Mouse (Mus musculus) mouse trophoblast stem cell (cell line): ENCODE measurements around the gene Hinfp.
"Not testable (repeated sequence)": the region's sequence is repeated elsewhere in the genome, so short reads cannot be mapped to it uniquely, and the experiment has no call there.

Experiments
- in situ Hi-C, 2 experiments: fragments of 300-500 bp; cut with MseI, MboI; formaldehyde crosslinking; loops; 2 replicates in 1 of 2; 3 replicates in 1 of 2; pipeline ENCODE4 v1.15.1; 2025

Hinfp gene

DNA sequence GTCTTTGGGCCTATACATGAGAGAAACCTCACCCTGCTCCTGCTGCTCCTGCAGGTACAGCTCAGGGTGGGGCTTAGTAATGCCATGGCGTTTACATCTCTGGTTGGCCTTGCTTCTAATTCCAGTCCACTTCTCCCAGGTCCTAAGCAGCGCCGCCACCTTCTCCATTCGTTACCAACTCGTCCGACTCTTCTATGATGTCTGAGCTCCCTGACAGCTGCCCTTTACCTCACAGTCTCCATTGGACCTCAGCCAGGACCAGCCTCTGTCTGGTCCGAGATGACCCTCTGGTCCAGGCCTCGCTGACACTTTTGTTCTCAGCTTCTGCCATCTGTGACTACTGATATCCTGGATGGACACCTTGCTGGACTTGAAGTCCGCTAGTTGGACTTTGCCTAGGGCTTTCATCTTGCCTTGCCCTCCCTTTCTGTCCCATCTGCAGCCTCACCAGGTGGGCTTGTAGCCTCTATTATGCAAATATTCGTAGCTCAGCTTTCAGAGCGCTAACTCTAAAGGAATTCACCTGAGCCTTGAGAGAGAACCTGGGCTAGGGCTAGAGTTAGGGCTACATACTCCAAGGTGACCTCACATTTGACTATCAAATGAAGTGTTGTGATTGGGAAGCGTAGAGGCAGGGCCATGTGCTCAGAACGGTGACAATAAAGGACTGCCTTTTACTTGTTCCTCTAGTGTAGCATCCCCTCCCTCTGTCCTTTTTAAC lies 27.6 kb upstream of the Hinfp start:
- in situ Hi-C loops = no loop called here

DNA sequence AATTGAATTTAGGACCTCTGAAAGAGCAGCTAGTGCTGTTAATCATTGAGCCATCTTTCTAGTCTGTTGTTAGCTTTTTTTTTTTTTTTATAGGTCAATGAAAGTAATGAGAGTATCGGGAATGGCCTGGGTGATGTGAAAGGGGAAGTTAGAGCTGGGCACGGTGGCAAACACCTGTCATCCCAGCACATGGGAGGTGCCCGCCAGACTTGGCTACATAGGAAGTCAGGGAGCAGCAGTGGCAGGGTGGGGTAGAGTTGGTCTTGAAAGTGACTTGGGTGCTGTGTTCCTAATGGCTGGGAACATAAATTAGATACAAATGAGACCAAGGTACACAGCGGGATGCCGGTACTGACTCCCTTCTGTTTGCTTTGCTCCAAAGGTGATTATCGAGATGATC lies 25.3 kb upstream of the Hinfp start:
- in situ Hi-C loops = no loop called here

DNA sequence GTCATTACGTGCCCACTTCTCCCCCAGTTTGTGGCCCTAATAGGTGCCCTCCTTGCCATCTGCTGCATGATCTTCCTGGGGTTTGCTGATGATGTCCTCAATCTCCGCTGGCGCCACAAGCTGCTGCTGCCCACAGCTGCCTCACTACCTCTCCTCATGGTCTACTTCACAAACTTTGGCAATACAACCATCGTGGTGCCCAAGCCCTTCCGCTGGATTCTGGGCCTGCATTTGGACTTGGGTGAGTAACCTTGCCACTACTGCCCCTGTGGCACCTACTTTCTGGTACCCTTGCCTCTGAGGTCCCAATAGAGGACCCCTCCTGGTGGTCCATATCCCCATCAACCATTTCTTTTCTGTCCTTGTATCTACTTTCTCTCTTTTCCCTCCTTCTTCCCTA lies 22.5 kb upstream of the Hinfp start:
- in situ Hi-C loops = no loop called here

DNA sequence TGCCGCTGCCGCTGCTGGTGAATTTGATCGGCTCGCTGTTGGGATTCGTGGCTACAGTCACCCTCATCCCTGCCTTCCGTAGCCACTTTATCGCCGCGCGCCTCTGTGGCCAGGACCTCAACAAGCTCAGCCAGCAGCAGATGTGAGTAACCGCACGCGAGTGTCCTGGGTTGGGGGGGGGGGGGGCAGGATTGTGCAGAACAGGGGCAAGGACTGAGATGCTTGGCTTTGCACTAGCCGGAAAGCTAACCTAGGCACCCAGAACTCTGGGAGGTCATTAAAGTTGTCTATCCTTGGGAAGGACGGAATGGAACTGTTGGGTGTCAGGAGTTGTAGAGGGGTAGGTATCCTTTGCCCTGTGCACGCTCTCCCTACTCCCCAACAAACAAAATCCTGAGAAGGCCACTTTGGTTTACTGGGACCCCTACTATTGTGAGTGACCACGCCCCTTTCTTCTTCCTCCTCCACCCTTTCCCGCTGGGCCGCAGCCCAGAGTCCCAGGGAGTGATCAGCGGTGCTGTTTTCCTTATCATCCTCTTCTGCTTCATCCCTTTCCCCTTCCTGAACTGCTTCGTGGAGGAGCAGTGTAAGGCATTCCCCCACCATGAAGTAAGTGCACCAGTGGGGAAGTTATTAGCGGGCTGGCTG lies 21.7 kb upstream of the Hinfp start:
- in situ Hi-C loops = no loop called here

DNA sequence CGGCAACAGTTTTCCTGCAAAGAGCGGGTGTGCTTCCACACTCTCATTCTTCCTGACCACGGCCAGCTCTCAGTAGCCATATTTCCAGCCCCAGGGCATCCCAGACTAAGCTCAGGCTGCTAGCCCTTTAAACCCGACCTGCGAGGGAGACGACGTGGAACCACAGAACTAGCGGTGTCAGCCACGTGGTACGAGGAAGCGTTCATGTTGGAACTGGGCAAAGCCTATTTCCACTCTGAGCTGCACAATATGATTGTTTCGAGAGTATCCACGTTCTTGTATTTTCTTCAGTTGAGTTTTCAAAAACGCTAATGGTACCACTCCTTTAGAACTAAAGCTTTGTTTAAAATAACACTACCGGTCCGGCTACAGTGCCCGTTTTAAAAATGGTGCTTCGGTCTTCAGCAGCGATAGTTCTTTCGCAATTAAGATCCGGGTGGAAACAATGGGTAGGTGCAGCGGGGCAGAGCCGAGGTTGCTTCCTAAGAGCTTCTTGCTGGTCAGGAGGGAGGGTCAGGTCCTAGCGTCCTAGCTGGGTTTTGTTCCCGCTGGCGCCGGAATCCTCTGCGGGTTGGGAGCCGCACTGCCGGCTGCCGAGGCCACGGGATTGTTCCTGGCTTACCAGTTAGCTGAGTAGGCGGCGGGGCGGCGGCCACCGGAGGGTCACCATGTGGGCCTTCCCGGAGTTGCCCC lies 21.0 kb upstream of the Hinfp start:
- in situ Hi-C loops = no loop called here

DNA sequence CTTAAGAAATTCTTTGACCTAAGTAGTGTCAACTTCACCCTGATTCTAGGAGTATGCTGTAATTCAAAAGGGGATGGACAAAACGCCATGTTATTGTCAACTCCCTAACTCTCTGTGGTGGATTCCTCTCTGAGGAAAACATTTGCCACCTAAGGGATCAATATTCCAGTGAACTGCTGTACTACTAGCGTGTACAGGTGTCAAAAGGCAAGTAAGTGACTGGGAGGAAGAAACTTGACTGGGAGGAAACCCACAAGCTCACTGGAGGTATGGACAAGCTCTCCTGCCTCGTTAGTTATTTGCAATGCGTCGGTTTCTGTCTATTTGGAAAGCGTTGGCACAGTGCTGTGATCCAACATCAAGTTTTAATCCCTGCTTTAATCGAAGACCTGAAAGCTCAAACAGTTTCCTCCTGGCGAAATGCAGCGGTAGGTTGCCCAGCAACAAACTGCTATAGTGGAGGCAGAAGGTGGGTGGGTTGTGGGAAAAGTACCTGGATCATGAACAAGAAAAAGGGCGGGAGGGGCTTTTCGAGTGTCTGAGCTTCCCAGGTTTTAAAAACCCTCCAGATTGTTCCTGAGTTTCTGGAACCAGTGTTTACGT lies 20.4 kb upstream of the Hinfp start, which contains the start of gene Dpagt1:
Dpagt1 (plus strand) TSS at position 252 of the 603 bp plus-strand sequence.
- in situ Hi-C loops = no loop called here

DNA sequence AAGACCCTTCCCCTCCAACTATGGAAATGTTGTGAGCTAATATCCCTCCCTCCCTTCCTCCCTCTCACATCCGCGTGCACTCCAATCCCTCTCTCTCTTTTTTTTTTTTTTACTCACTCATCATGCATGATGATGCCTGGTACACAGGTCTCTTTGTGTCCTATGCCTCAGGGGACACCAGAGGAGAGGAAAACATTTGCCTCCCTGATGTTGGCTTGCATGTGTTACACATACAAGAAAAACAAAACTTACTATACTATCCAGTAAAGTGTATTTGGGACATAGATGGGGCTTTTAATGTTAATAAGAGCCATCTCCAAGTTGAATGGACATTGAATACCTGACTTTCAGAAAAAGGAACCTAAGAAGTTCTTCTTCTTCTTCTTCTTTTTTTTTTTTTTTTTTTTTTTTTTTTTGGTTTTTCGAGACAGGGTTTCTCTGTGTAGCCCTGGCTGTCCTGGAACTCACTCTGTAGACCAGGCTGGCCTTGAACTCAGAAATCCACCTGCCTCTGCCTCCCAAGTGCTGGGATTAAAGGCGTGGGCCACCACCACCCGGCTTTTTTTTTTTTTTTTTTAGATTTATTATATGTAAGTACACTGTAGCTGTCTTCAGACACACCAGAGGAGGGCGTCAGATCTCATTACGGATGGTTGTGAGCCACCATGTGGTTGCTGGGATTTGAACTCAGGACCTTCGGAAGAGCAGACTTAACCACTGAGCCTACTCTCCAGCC lies 19.7 kb upstream of the Hinfp start:
- in situ Hi-C loops = not testable (repeated sequence)

DNA sequence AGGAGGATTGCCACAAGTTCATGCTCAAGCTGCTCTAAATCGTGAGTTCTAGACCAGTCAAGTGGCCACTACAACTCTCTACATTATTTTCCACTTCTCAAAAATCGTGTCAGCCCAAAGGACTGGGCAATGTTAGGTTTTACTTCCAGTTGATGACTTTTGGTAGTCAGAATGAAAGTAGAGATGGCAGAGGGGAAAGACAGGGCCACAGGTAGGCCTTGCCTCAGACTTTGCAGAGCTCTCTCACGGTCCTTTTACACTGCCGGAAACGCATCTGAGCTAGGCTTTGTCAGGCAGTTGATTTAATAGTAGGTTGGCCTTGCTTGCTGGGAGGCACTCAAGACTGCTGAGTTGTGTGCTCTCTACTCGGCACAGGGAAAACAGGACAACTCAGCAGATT lies 18.7 kb upstream of the Hinfp start:
- in situ Hi-C loops = no loop called here

DNA sequence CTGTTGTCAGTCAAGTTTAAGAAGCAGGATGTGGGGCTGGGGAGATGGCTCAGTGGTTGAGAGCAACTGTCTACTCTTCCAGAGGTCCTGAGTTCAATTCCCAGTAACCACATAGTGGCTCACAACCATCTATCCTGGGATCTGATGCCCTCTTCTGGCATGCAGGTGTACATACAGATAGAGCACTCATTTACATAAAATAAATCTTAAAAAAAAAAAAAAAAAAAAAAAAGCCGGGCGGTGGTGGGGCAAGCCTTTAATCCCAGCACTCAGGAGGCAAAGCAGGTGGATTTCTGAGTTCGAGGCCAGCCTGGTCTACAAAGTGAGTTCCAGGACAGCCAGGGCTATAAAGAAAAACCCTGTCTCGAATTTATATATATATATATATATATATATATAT lies 18.2 kb upstream of the Hinfp start:
- in situ Hi-C loops = not testable (repeated sequence)

DNA sequence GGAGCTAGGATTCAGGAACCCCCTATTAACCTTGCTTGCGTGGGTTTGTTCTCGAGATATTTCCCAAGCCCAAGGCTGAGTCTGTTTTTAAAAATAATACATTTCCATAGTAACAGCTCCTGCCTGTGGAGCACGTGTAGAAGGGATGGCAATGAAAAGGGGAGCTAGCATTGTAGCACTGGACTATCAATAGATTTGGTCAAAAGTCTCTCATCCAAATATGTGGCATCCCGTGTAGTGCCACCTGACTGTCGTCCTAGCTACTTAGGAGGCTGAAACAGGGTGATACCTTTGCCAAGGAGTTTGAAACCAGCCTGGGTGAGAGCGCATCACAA lies 15.3 kb upstream of the Hinfp start:
- in situ Hi-C loops = no loop called here

DNA sequence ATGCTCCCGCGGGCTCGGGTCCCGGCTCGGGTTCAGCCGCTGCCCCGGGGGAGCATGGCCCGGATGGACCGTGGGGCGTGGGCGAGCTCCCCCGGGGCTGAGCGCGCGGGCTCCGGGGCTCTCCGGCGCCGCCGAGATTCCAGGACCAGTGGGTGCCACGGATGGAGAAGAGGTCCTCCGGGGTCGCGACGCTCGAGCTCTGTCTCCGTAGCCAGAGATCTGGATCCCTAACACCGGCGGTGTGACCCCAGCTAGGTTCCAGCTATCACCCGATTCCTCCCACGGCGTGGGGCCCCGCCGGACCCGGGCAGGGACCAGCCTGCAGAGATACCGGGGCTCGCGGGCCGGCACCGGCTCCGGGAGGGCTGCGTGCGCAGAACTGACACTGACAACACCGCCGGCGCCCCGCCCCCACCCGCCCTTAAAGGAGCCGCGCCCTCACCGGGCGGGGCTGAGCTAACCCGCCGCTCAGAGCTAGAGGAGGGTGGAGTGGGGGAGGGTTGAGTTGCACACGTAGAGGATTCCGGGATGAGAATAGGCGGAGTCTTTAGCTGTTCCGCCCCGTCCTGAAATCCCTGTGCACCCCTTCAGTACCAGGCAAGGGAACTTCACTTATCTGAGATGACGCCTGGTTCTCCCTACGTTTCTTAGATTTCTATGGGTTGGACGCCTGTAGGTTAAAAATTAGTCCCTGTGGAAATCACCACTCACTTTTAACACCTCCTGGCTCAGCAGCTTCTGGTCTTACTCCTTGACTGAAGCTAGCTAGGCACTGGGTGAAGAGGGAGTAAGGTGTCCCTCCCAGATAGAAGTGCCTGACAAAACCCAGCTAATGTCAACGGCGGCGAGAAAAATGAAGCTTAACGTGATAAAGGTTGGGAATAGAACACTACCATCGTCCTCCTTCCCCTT lies 14.7 kb upstream of the Hinfp start, which contains the start of gene C2cd2l:
C2cd2l (minus strand) TSS at position 399 of the 912 bp plus-strand sequence.
- in situ Hi-C loops = no loop called here

DNA sequence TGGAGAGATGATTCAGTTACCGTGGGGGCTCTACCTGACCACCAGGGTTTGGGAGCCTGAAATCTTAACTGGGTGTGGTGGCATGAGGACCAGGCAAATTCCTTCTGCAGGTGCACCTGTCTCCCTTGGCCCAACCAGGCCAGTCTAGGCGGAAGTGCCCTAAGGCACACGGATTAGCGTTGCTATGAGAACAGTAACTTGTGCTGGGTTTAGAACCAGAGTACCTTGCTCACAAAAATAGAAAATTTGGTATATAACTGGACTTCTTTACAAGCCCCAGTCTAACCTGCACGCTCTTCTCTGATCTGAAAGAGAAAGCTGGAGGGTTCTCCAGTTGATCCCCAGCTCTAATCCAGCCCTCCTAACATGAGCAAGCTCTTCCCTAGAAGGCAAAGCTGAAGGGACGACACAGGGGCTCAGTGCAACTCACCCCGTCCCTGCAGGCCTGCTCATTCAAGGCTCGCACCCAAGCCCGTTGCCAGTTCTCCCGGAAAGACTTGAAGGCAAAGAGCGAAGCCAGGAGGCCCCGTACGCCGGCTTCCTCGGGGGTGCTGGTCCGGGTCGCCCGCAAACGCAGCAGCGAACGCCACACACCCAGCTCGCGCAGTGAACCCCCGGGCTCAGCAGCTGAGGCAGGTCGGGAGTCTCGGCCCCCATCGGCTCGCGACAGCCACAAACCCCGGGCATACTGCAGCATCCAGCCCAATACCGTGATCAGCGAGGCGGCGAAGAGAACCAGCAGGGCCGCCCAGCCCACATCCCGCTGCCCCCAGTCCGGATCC lies 13.8 kb upstream of the Hinfp start:
- in situ Hi-C loops = no loop called here

DNA sequence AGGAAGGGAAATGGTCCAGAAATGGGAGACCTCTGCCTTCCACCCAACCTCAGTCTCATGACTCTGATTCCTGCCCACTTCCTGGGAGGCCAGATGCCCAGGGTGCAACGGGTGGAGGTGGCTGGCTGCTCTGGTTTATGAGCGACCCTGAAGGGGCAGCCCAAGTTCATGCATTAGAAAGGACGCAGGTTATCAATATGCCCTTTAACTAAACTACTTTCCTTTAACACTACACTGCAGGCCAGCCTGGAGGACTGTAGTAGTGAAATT lies 13.3 kb upstream of the Hinfp start:
- in situ Hi-C loops = no loop called here

DNA sequence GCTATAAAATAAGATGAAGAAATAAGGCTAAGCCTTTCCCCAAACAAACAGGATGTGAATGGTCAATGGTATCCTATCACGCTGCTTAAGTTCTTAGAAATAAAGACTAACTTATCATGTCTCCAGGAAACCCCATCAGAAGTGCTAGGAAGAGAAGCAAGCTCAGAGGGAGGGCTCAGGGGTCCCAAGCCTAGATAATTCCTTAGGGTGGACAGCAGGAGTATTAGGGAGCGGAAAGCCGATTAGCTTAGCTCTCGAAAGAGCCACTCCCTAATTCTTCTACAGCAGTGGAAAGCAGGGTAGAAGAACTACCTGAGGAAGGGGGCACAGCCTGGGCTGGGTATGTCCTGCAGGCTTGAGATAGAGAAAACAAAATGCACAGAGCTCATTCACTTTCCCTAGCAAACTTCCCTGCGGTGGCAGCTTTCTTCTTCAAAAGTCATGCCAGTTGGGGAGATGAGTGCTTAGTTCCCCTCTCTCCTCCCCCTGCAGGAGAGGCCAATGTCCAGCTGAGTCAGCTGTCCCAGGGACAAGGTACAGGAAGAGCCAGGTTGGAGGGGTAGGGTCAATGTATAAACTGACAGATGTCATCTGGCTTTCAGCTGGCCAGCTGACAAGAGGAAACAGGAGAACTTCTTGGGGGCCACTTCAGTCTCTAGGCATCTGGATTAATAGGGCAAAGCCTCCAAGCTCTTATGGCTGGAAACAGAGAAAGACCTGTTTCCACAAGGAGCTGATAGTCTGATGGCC lies 12.8 kb upstream of the Hinfp start:
- in situ Hi-C loops = no loop called here

DNA sequence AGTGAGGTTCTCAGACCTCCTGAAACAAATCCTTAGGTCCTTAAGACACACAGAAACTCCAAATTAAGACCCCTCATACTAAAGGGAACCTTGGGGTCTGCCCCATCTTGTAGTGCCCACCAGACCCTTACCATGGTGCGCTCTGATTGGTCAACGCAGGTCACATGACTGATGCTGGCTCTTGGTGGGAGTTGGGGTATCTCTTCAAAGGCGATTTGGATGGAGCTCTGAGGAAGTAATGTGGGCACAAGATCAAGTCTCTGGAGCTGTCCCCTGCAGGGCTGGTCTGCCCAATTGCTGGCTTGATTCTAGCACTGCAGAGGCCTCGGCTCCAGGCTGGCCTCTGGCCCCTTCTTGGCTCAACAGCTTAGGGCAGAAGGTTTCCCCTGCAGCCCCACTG lies 12.0 kb upstream of the Hinfp start:
- in situ Hi-C loops = no loop called here

DNA sequence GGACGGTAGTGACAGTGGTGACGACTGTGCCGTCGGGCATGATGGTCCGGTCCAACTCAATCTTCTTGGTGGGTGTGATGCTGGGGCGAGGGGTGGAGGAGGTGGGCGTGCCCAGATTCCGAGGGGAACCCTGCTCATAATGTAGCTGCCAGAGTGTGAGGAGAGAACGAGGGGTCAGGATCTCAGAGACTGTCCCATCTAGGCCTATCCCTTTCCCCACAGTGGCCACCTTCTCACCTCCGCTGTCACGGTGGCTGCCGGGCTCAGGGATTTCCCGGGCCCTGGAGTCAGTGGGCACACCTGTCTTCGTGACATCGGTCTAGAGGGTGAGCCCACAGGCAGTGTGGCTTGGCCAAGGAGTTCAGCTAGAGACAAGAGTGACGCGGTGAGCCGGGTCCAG lies 9.4 kb upstream of the Hinfp start:
- in situ Hi-C loops = no loop called here

DNA sequence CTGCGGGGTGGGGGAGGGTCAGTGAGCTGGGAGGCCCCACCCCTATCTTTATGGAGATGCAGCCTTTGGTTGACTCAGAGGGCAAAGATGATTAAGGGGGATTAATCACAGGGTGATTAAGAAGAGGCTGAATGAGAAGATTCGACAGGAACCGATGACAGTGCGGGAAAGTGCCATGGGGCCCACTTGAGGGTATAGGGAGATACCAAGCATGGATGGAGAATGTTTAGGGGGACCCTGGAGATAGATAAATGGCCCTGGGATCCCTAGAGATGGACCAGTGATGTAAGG lies 8.7 kb upstream of the Hinfp start:
- in situ Hi-C loops = no loop called here

DNA sequence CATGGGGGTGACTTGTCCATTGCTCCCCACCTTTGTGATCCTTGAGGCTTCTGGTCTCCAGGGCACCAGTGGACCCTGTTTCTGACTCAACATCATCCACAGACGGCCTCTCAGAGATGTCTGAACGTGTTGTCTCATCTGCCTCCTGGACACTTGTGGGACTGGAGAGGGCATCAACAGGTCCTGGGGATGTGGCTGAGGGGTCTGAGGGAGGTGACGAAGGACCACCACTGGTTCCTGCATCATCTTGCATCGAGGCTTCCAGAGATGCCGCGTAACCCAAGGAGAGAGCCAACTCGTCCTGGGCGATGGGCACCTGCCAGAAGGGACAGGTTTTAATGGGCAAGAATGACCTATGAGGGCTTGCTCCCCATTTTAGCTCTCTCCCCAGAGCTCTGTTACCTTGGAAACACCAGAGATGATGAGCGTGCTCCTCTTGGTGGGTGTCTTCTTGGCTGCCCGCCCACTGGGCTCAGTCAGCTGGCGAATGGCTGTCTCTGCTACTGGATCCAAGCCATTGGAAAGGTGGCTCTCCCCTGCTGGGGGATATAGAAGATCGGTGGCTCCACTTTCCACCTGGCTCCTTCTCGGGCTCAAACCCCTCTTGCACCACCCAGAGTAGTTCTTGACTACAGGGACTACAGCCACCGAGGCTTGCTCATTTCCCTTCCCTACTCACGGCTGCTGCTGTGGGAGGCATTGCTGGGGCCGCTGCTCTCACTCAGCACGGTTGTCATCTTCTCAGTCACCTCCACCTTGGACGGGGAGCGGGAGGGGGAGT lies 8.2 kb upstream of the Hinfp start:
- in situ Hi-C loops = no loop called here
